In genomic region chr6:145883668-145884067, GRCm38 (mm10) we compare ENCODE assay signal across 25 mouse cellular contexts. TPM values are rescaled to one million over a fixed set of nuclear protein-coding genes. Genes with fewer than 3 reads are reported as not detected.
DNase-seq lines count a peak whose midpoint lies in the region; ATAC-seq and TF ChIP-seq lines count a peak whose summit lies in the region.
"Had no signal": no experiment of that assay in that cellular context is flagged by ENCODE, and none has a peak within 500 bp of the region (broad histone marks: within the 10 kb centered on the region; RNA-seq: fewer than 3 reads in every experiment).

No protein-coding gene starts in this region.

- no peak overlapping the region for H3K4me2 ChIP-seq in stomach, postnatal 0 days (replicated peaks; ENCODE audit: low read depth)
- no peak overlapping the region for H3K4me2 ChIP-seq in forebrain, embryonic 14.5 days (ENCODE audit: low read length)
- H3K4me2 ChIP-seq: embryonic facial prominence, embryonic 13.5 days; forebrain, embryonic 15.5 days; heart, embryonic 12.5 days; neural tube, embryonic 12.5 days had no signal

- intact Hi-C loops in gastrocnemius, adult 2 months (cut with DNase I) = no loop called here
- intact Hi-C loops in gastrocnemius, postnatal 14 days (cut with DNase I; ENCODE audit: low total_unique reads) = no loop called here

- H3K36me3 ChIP-seq in stomach, postnatal 0 days (ENCODE audit: control insufficient read depth, insufficient read depth, low read length) = no peaks in the 10 kb centered on the region
- H3K36me3 ChIP-seq in forebrain, embryonic 14.5 days (ENCODE audit: control insufficient read depth, insufficient read depth, low read length) = no peaks in the 10 kb centered on the region
- H3K36me3 ChIP-seq: embryonic facial prominence, embryonic 13.5 days; forebrain, embryonic 15.5 days; heart, embryonic 12.5 days; neural tube, embryonic 12.5 days had no signal

- no peak for TF ChIP-seq CTCF in gastrocnemius, adult 2 months (IDR thresholded peaks at IDR 0.05)
- TF ChIP-seq CTCF in stomach, postnatal 0 days (IDR thresholded peaks at IDR 0.05; ENCODE audit: low read depth) = no peak

- DNase-seq in gastrocnemius, adult 2 months = peak; percentile 3
- DNase-seq in gastrocnemius, postnatal 14 days = no peak
- peak; percentile 39 to 51 for DNase-seq in B cell, adult 2 months
- DNase-seq in stomach, postnatal 0 days (ENCODE audit: low spot score) = no peak
- no peak for DNase-seq in gastrocnemius, postnatal 4 days (ENCODE audit: low spot score in 2 of 2)
- DNase-seq in forebrain, embryonic 14.5 days (ENCODE audit: low spot score) = no peak
- DNase-seq: adrenal gland, postnatal 14 days; cerebellum, adult 11 months; cerebellum, postnatal 10 days; gastrocnemius, postnatal 36 days; heart, postnatal 36 days; kidney, adult 11 months; kidney, postnatal 10 days; layer of hippocampus, postnatal 36 days; thymus, postnatal 36 days had no signal

- TF ChIP-seq EP300 in stomach, postnatal 0 days (optimal IDR thresholded peaks at IDR 0.05) = no peak

- no peak overlapping the region for H3K27ac ChIP-seq in gastrocnemius, adult 2 months
- H3K27ac ChIP-seq in stomach, postnatal 0 days (replicated peaks) = no peak overlapping the region
- no peak overlapping the region for H3K27ac ChIP-seq in forebrain, embryonic 14.5 days (ENCODE audit: low read depth, low read length)
- H3K27ac ChIP-seq: embryonic facial prominence, embryonic 13.5 days; forebrain, embryonic 15.5 days; liver, embryonic 14.5 days; neural tube, embryonic 12.5 days had no signal

- no peaks in the 10 kb centered on the region for H3K9me3 ChIP-seq in stomach, postnatal 0 days (ENCODE audit: control insufficient read depth, low read length)
- H3K9me3 ChIP-seq in forebrain, embryonic 14.5 days (replicated peaks; ENCODE audit: control insufficient read depth, low read length) = no peaks in the 10 kb centered on the region
- H3K9me3 ChIP-seq: embryonic facial prominence, embryonic 13.5 days; forebrain, embryonic 15.5 days; neural tube, embryonic 12.5 days had no signal

- no peaks in the 10 kb centered on the region for H3K27me3 ChIP-seq in stomach, postnatal 0 days (ENCODE audit: control insufficient read depth, insufficient read depth, low read length)
- H3K27me3 ChIP-seq in forebrain, embryonic 14.5 days (replicated peaks; ENCODE audit: control insufficient read depth, insufficient read depth, low read length) = no peaks in the 10 kb centered on the region
- H3K27me3 ChIP-seq: embryonic facial prominence, embryonic 13.5 days; forebrain, embryonic 15.5 days; neural tube, embryonic 12.5 days had no signal

- no peak overlapping the region for H3K9ac ChIP-seq in stomach, postnatal 0 days (ENCODE audit: low read length)
- no peak overlapping the region for H3K9ac ChIP-seq in forebrain, embryonic 14.5 days (ENCODE audit: low read length)
- H3K9ac ChIP-seq: embryonic facial prominence, embryonic 13.5 days; forebrain, embryonic 15.5 days; heart, embryonic 12.5 days; liver, embryonic 14.5 days; neural tube, embryonic 12.5 days had no signal

- ATAC-seq in common myeloid progenitor, adult 5-6 weeks (replicated peaks; ENCODE audit: low read depth, poor library complexity, severe bottlenecking) = peak; percentile 82
- ATAC-seq in monocyte, adult 5-6 weeks (replicated peaks; ENCODE audit: insufficient number of reproducible peaks, low FRiP score, low TSS enrichment, poor library complexity, severe bottlenecking) = peak; percentile 61; the same call in 1 of the 2 replicates
- no peak for ATAC-seq in stomach, postnatal 0 days (ENCODE audit: low FRiP score, low TSS enrichment)
- no peak for ATAC-seq in forebrain, embryonic 14.5 days
- ATAC-seq: forebrain, embryonic 15.5 days; hindbrain, embryonic 16.5 days had no signal

- no peaks in the 10 kb centered on the region for H3K4me1 ChIP-seq in stomach, postnatal 0 days (replicated peaks; ENCODE audit: control insufficient read depth, insufficient read depth)
- no peaks in the 10 kb centered on the region for H3K4me1 ChIP-seq in forebrain, embryonic 14.5 days (ENCODE audit: control insufficient read depth, insufficient read depth, low read length)
- H3K4me1 ChIP-seq: embryonic facial prominence, embryonic 13.5 days; forebrain, embryonic 15.5 days; neural tube, embryonic 12.5 days had no signal

- 71% methylated on average over 4 of the region's 4 CpGs for WGBS in stomach, postnatal 0 days
- 89% methylated on average over 4 of the region's 4 CpGs for WGBS in forebrain, embryonic 14.5 days

- H3K4me3 ChIP-seq in gastrocnemius, adult 2 months = no peak overlapping the region
- H3K4me3 ChIP-seq in stomach, postnatal 0 days (ENCODE audit: low read depth, low read length) = no peak overlapping the region
- H3K4me3 ChIP-seq in forebrain, embryonic 14.5 days (ENCODE audit: low read depth, low read length) = no peak overlapping the region
- H3K4me3 ChIP-seq: embryonic facial prominence, embryonic 13.5 days; forebrain, embryonic 15.5 days; heart, embryonic 12.5 days; megakaryocyte, embryonic 14.5 days; neural tube, embryonic 12.5 days had no signal

RNA-seq across cellular contexts. Expression of gene Bhlhe41, which starts 18.3 kb away (rescaled TPM):
- total RNA-seq in gastrocnemius, adult 2 months (2021) = 10 to 100 TPM; 17.2 to 48.4 TPM
- 10 to 100 TPM; 29.8 to 41.7 TPM for total RNA-seq in gastrocnemius, postnatal 14 days (2021)
- under 0.01 TPM in 1 of 2 replicates, not detected in the other for total RNA-seq in common myeloid progenitor, adult 5-6 weeks (2017)
- total RNA-seq in monocyte, adult 5-6 weeks (2017) = 2.9 to 9.1 TPM (median 5.9 TPM) in 3 replicates
- polyA plus RNA-seq in stomach, postnatal 0 days (2015; fragmentation: Nextera tagmentation; extraction: Ambion mirVana) = 1.3 and 1.6 TPM in 2 replicates
- total RNA-seq in gastrocnemius, postnatal 4 days (2021) = 10 to 100 TPM in 1 of 2 experiments, 1 to 10 TPM in 1; 9.8 to 15.6 TPM
- polyA plus RNA-seq in forebrain, embryonic 14.5 days (2014; fragmentation: Nextera tagmentation; extraction: Ambion mirVana) = 1.7 and 2.5 TPM in 2 replicates

RNA-seq across cellular contexts. Expression of gene Sspn, which starts 47.8 kb away (rescaled TPM):
- 10 to 100 TPM; 40.0 to 55.9 TPM for total RNA-seq in gastrocnemius, adult 2 months (2021)
- 10 to 100 TPM; 85.0 to 89.2 TPM for total RNA-seq in gastrocnemius, postnatal 14 days (2021)
- not detected in 2 replicates for total RNA-seq in common myeloid progenitor, adult 5-6 weeks (2017)
- total RNA-seq in monocyte, adult 5-6 weeks (2017) = 2.8 to 5.6 TPM (median 4.9 TPM) in 3 replicates
- 8.0 and 8.1 TPM in 2 replicates for polyA plus RNA-seq in stomach, postnatal 0 days (2015; fragmentation: Nextera tagmentation; extraction: Ambion mirVana)
- 100 to 1,000 TPM in 1 of 2 experiments, 10 to 100 TPM in 1; 97.9 to 113 TPM for total RNA-seq in gastrocnemius, postnatal 4 days (2021)
- polyA plus RNA-seq in forebrain, embryonic 14.5 days (2014; fragmentation: Nextera tagmentation; extraction: Ambion mirVana) = 1.9 and 2.2 TPM in 2 replicates
- polyA plus RNA-seq: activated CD4-positive, CD25-positive, alpha-beta regulatory T cell, adult 4 months had no signal

Comparison
In these comparisons a context has a peak if more than half of its experiments do, and no peak if none do; other contexts are left out.
1. DNase-seq: peak in gastrocnemius, adult 2 months (single experiment) and B cell, adult 2 months (2 of 2); none in gastrocnemius, postnatal 14 days (single experiment), stomach, postnatal 0 days (single experiment), gastrocnemius, postnatal 4 days (0 of 2) and forebrain, embryonic 14.5 days (single experiment).
2. ATAC-seq: peak in common myeloid progenitor, adult 5-6 weeks (single experiment) and monocyte, adult 5-6 weeks (single experiment); none in stomach, postnatal 0 days (single experiment) and forebrain, embryonic 14.5 days (single experiment).